Mouse (Mus musculus) liver, postnatal 0 days (tissue): ENCODE measurements around the gene Mok.

ENCODE experiments used
- CTCF ChIP-seq: sonication (generic); IDR thresholded peaks from 2 replicates; pipeline ENCODE4 v1.5.1; 2016; ENCODE audit warnings: antibody characterized with exemption, low read depth
- EP300 ChIP-seq: IDR thresholded peaks from 2 replicates; pipeline ENCODE4 v1.6.1; 2016; ENCODE audit warnings: antibody characterized with exemption, low read depth, mild to moderate bottlenecking

DNA sequence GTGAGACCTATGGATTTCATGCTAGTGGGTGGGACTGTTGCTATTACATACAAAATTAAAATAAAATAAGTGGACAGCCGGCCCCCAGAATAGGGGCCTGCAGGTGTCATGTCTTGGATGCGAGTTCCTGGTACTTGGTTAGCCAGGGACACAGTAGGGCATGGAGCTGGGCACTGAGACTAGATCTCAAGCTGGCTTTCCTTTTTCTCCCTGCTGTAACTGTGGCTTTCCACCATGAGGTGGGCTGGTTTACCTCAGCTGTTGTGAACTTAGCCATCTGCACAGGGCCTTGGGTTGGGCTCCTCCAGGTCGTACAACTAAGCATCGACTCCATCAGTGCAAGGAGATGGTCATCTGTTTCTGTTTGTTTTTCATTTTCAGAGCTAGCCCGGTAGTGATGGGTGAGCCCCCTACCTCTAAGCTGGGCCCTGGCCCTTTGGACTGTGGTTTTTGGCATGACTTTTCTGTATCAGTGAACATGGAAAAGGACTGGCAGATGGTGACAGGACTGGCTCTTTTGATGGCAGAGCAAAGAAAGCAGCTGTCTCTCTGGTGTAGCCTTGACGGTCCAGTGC lies 5.5 kb upstream of the Mok start:
- TF ChIP-seq CTCF (no peak), EP300 (no peak)
